Mouse (Mus musculus) forebrain, embryonic 10.5 days (tissue): Measurements from ENCODE around the gene Gm10061. TPM values are rescaled to one million over a fixed set of nuclear protein-coding genes. Genes with fewer than 3 reads are reported as not detected.
"Not testable (repeated sequence)": the region's sequence is repeated elsewhere in the genome, so short reads cannot be mapped to it uniquely, and the experiment has no call there.

Experiments used
- DNase-seq: peaks from one replicate; pipeline ENCODE4 v3.0.0-alpha.2; 2017; ENCODE audit warnings: low spot score; ENCODE audit errors: extremely low spot score
- H3K27ac ChIP-seq: fragments of 300-500 bp; sonication (generic); 2 replicates; pipeline ENCODE4 v1.5.1; 2016; ENCODE audit warnings: mild to moderate bottlenecking
- H3K27me3 ChIP-seq: fragments of 300-500 bp; sonication (generic); 2 replicates; pipeline ENCODE4 v1.6.1; 2016; ENCODE audit warnings: mild to moderate bottlenecking; ENCODE audit not compliant: poor library complexity, severe bottlenecking
- H3K36me3 ChIP-seq: fragments of 300-500 bp; sonication (generic); replicated peaks from 2 replicates; pipeline ENCODE4 v1.6.1; 2016; ENCODE audit warnings: mild to moderate bottlenecking, moderate library complexity
- H3K4me1 ChIP-seq: fragments of 300-500 bp; sonication (generic); 2 replicates; pipeline ENCODE4 v1.6.1; 2016
- H3K4me3 ChIP-seq: fragments of 300-500 bp; sonication (generic); 2 replicates; pipeline ENCODE4 v1.5.1; 2016; ENCODE audit warnings: mild to moderate bottlenecking, moderate library complexity
- H3K9me3 ChIP-seq: fragments of 300-500 bp; sonication (generic); 2 replicates; pipeline ENCODE4 v1.6.1; 2016; ENCODE audit warnings: mild to moderate bottlenecking, moderate library complexity
- WGBS: fragments of 180-500 bp; shearing (Covaris S2); methylation state at CpG from one replicate; pipeline ENCODE4 v1.1.7; 2016; 5-methylcytosine and 5-hydroxymethylcytosine counted together
- polyA plus RNA-seq: library from polyadenylated mRNA; unstranded; fragments of >200 nt; fragmentation: Nextera tagmentation; extraction: Ambion mirVana; gene quantifications from 2 replicates; pipeline ENCODE4 v1.2.1, GENCODE M21; 2016

The Gm10061 gene
- not detected in 2 replicates for polyA plus RNA-seq

DNA sequence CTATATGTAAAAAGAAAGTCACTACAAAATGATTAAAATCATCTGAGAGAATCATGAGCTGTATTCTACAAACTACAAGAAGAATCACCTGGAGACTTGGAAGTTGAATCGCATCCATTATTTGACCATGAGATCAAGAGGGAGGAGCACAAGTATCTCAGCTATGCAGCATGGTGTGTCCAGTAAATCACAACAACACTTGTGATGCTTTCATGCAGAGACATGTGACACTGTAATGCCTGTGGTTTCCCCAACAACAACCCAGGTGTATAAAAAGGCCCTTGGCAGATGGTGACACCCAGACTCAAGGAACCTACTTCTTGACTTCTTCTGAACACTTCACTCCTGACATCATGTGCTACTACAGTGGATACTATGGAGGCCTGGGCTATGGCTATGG, at the start of gene Gm10061:
Gene Gm10061 (plus strand): TSS at position 301 of the 400 bp plus-strand sequence.
- H3K4me1 ChIP-seq: no peaks in the 10 kb centered on the region
- H3K27ac ChIP-seq: no peak within 1 kb of the TSS
- H3K36me3 ChIP-seq: no peaks in the 10 kb centered on the region
- H3K9me3 ChIP-seq: 0 out of 2 replicates have a peak, but pooled peaks cover 6% of the 10 kb centered on the region
- H3K4me3 ChIP-seq: no peak within 1 kb of the TSS
- DNase-seq: no peak
- 93% methylated on average over 1 of the region's 1 CpGs for WGBS
- no peaks in the 10 kb centered on the region for H3K27me3 ChIP-seq

DNA sequence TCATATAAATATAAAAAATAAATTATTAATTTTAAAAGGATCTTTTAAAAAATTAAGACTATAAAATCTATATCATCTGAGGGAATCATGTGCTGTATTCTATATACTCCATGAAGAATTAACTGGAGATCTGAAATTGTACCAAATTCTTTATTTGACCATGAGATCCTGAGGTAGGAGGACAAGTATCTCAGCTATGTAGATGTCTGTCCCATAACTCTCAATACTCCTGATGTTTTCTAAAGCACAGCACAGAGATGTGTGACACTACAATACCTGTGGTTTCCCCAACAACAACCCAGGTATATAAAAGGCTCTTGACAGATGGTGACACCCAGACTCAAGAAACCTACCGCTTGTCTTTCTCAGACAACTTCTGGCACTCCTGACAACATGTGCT, 10.3 kb upstream of the Gm10061 start, which contains the start of gene Gm6358:
Gene Gm6358 (plus strand): TSS at position 301 of the 400 bp plus-strand sequence.
- no peaks in the 10 kb centered on the region for H3K9me3 ChIP-seq
- no peak within 1 kb of the TSS for H3K4me3 ChIP-seq
- WGBS: 100% methylated on average over 1 of the region's 1 CpGs
- H3K27ac ChIP-seq: no peak within 1 kb of the TSS
- DNase-seq: no peak
- no peaks in the 10 kb centered on the region for H3K4me1 ChIP-seq
- no peaks in the 10 kb centered on the region for H3K27me3 ChIP-seq
- H3K36me3 ChIP-seq: no peaks in the 10 kb centered on the region

DNA sequence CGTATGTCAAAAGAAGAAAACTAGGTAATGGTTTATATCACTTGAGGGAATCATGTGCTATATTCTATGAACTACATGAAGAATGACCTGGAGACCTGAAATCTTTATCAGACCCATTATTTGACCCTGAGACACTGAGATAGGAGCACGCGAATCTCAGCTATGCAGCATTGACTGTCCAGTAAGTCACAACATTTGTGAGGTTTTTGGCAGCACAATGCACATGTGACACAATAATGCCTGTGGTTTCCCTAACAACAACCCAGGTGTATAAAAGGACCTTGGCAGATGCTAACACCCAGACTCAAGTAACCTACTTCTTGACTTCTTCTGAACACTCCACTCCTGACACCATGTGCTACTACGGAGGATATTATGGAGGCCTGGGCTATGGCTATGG, 6.8 kb downstream of the Gm10061 start, which contains the start of gene Gm9789:
Gene Gm9789 (plus strand): TSS at position 301 of the 400 bp plus-strand sequence.
- no peaks in the 10 kb centered on the region for H3K4me1 ChIP-seq
- WGBS: 87% methylated on average over 4 of the region's 4 CpGs
- no peaks in the 10 kb centered on the region for H3K9me3 ChIP-seq
- H3K27ac ChIP-seq: no peak within 1 kb of the TSS
- H3K4me3 ChIP-seq: no peak within 1 kb of the TSS
- no peaks in the 10 kb centered on the region for H3K27me3 ChIP-seq
- DNase-seq: no peak
- no peaks in the 10 kb centered on the region for H3K36me3 ChIP-seq

DNA sequence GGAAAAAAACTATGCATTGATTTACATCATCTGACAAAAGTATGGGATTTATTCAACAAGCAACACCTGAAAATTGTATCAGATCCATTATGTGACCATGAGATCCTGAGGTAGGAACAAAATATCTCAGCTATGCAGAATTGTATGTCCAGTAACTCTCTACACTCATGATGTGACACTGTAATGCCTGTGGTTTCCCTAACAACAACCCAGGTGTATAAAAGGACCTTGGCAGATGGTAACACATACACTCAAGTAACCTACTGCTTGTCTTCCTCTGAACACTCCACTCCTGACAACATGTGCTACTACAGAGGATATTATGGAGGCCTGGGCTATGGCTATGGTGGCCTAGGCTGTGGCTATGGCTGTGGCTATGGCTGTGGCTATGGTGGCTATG, 18.3 kb downstream of the Gm10061 start, which contains the start of gene Gm7735:
Gene Gm7735 (plus strand): TSS at position 301 of the 400 bp plus-strand sequence.
- not testable (repeated sequence) for DNase-seq, H3K4me3 ChIP-seq, H3K4me1 ChIP-seq, H3K9me3 ChIP-seq, H3K36me3 ChIP-seq, H3K27me3 ChIP-seq, H3K27ac ChIP-seq

DNA sequence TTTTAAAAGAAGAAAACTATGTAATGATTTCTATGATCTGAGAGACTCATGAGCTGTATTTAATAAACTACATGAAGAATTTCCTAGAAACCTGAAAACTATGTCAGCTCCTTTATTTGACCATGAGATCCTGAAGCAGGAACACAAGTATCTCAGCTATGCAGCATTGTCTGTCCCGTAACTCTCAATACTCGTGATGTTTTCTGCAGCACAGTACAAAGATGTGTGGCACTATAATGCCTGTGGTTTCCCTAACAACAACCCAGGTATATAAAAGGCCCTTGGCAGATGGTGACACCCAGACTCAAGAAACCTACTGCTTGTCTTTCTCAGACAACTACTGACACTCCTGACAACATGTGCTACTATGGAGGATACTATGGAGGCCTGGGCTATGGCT, 23.5 kb downstream of the Gm10061 start, which contains the start of gene 1110057P08Rik:
Gene 1110057P08Rik (plus strand): TSS at position 301 of the 400 bp plus-strand sequence.
- Histone ChIP-seq H3K4me1 (no peaks in the 10 kb centered on the region), H3K27ac (no peak within 1 kb of the TSS), H3K36me3 (no peaks in the 10 kb centered on the region), H3K27me3 (no peaks in the 10 kb centered on the region), H3K4me3 (no peak within 1 kb of the TSS), H3K9me3 (no peaks in the 10 kb centered on the region)
- WGBS: 82% methylated on average over 2 of the region's 2 CpGs
- DNase-seq: no peak

DNA sequence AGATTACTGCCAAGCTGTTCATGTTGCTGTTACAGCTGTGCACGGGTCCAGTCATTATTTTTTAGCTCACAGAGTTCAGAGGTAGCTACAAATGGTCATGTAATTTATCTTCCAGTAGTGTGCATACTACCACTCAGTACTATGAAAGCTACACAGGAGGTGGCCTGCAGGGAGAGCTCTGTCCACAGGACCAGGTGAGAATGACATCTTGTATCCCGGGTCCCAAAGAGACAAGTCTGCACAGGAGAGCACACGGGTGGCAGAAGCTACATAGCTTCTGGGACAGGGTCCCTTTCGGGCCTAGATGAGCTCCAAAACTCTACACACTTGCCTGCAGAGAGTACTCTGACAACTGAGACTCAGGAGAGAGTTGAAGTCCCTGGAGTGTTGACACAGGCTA, 37.7 kb downstream of the Gm10061 start:
- 88% methylated on average over 4 of the region's 4 CpGs for WGBS
- Histone ChIP-seq H3K36me3 (no peaks in the 10 kb centered on the region), H3K27me3 (no peaks in the 10 kb centered on the region), H3K4me1 (no peaks in the 10 kb centered on the region), H3K27ac (no peak overlapping the region), H3K9me3 (no peaks in the 10 kb centered on the region), H3K4me3 (no peak overlapping the region)
- DNase-seq: no peak

Other genes starting within 250 kb of the Gm10061 start
- gene Krtap19-9b, start 218.8 kb upstream of the Gm10061 start, polyA plus RNA-seq: not detected in 2 replicates
- gene Krtap16-3, start 188.2 kb upstream of the Gm10061 start, polyA plus RNA-seq: not detected in 2 replicates
- not detected in 2 replicates for gene Krtap22-2, start 140.3 kb upstream of the Gm10061 start, polyA plus RNA-seq
- not detected in 2 replicates for gene Gm10229, start 135.8 kb upstream of the Gm10061 start, polyA plus RNA-seq
- not detected in 2 replicates for gene Krtap6-1, start 119.4 kb upstream of the Gm10061 start, polyA plus RNA-seq
- gene Gm10228, start 109.6 kb upstream of the Gm10061 start, polyA plus RNA-seq: not detected in 2 replicates
- gene Krtap6-5, start 103.2 kb upstream of the Gm10061 start, polyA plus RNA-seq: not detected in 2 replicates
- not detected in 2 replicates for gene 1110025L11Rik, start 87.1 kb upstream of the Gm10061 start, polyA plus RNA-seq
- gene Krtap6-3, start 67.1 kb upstream of the Gm10061 start, polyA plus RNA-seq: not detected in 2 replicates
- not detected in 2 replicates for gene Gm6358, start 10.2 kb upstream of the Gm10061 start, polyA plus RNA-seq
- not detected in 2 replicates for gene Gm9789, start 6.9 kb downstream of the Gm10061 start, polyA plus RNA-seq
- not detected in 2 replicates for gene Gm7735, start 18.4 kb downstream of the Gm10061 start, polyA plus RNA-seq
- gene 1110057P08Rik, start 23.6 kb downstream of the Gm10061 start, polyA plus RNA-seq: not detected in 2 replicates
- gene Krtap20-2, start 54.8 kb downstream of the Gm10061 start, polyA plus RNA-seq: not detected in 2 replicates